Mouse (Mus musculus): Measurements from ENCODE around the gene Rpl10. TPM values are rescaled to one million over a fixed set of nuclear protein-coding genes. Genes with fewer than 3 reads are reported as not detected.

Rpl10 gene
- polyA plus RNA-seq, 1 experiment from 2014 or later: 782 TPM

DNA sequence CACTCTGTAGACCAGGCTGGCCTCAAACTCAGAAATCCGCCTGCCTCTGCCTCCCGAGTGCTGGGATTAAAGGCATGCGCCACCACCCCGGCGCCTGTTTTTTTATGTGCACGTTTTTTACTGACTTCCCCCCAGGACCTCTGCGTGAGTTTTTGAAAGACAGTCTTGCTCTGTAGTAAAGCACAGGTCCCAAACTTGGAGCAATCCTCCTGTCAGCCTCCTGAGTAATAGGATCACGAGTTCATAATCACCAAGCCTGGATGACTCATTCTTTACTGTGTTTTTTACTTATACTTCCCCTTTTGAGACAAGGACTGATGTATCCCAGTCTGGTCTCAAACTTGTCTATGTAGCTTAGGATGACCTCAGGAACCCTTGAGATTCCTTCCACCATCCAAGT, 7.3 kb downstream of the Rpl10 start:
- ATAC-seq (ENCODE audit: low FRiP score, low TSS enrichment): no peak
- H3K9ac ChIP-seq (replicated peaks; ENCODE audit: low read length): no peak overlapping the region
- 77% methylated on average over 6 of the region's 8 CpGs for WGBS
- no peak overlapping the region for H3K4me3 ChIP-seq (ENCODE audit: low read length)
- H3K4me1 ChIP-seq (ENCODE audit: insufficient read depth, low read length): 0 out of 2 replicates have a peak, but pooled peaks cover 4% of the 10 kb centered on the region
- no peak overlapping the region for H3K27ac ChIP-seq (ENCODE audit: low read length)
- no peaks in the 10 kb centered on the region for H3K27me3 ChIP-seq (ENCODE audit: insufficient read depth, low read length)
- no peak overlapping the region for H3K4me2 ChIP-seq (replicated peaks; ENCODE audit: low read depth, low read length)
- no peaks in the 10 kb centered on the region for H3K36me3 ChIP-seq (ENCODE audit: insufficient read depth, low read length)
- H3K9me3 ChIP-seq (ENCODE audit: low read length): no peaks in the 10 kb centered on the region

DNA sequence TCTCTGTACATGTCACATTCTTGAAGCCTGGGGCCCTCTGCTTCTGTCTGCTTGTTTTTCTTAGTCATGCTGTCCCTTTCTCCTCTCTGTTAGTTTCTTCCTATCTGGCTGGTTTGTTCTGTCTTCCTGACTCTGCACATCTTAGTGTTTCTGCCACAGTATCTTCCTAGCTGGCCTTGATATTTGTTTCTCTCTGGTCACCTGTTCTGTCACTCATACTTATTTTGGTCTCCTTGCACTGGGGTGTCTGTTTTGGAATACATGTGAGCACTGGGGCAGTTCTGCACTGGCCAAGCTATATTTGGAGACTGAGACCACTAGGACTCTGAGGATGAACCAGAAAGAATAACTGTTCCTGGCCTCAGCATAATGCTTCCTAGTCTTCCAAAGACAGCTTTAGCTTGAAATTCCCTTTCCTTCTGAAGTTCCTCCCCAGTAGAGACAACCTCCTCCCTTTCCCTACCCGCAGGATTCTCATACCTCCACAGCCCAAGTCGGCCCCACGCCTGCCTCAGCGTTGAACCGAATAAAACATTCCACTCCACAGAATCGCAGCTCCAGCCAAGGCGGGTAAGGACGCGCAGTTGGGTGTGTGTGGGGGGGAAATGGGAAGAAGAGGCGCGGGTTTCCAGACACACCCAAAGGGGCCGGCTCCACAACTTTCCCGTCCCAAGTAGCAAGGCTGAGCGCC, 10.6 kb downstream of the Rpl10 start:
- peak; percentile 5; the same call in 1 of the 2 replicates for ATAC-seq (ENCODE audit: low FRiP score, low TSS enrichment)
- peak overlapping the region; percentile 72 for H3K27ac ChIP-seq (ENCODE audit: low read length)
- H3K9me3 ChIP-seq (ENCODE audit: low read length): no peaks in the 10 kb centered on the region
- H3K36me3 ChIP-seq (ENCODE audit: insufficient read depth, low read length): no peaks in the 10 kb centered on the region; the same call in 1 of the 2 replicates
- H3K27me3 ChIP-seq (ENCODE audit: insufficient read depth, low read length): no peaks in the 10 kb centered on the region
- H3K9ac ChIP-seq (replicated peaks; ENCODE audit: low read length): peak overlapping the region; percentile 69
- H3K4me2 ChIP-seq (replicated peaks; ENCODE audit: low read depth, low read length): peak overlapping the region; percentile 79
- H3K4me3 ChIP-seq (ENCODE audit: low read length): peak overlapping the region; percentile 58
- 26% methylated on average over 14 of the region's 14 CpGs for WGBS
- H3K4me1 ChIP-seq (ENCODE audit: insufficient read depth, low read length): peaks cover 11% of the 10 kb centered on the region

DNA sequence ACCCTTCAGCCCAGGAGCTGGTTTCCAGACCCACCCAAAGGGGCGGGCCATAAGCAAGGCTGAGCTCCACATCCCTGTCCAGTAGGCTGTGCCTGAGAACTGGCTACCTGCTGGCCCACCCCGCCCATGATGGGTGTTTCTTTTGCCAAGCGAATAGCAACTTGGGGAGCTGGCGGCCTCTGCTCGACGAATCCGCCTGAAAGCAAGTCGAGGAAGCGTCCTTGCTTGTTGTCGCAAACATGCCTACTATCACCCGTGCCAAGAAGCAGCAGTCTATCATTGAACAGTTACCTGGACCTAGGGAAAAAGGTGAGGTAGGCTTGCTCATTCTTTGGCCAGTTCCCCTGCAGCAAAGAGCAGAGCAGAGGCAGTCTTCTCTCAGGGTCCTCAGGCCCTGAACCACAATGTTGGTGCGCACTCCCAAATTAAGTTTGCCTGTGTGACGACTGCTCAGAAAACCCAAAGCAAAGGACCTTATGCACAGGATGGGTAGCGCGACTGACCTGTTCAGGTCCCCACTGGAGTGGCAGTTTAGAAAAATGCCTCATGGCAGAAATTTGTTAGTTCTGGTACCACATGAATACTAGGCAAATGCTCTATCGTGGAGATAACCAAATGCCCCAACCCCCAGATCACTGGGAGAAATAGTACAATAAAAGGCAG, 11.3 kb downstream of the Rpl10 start, which contains the start of the genes Taz and Dnase1l1:
Taz (plus strand) TSS at position 181 of the 663 bp plus-strand sequence.
Dnase1l1 (minus strand) TSS at position 606 of the 663 bp plus-strand sequence.
- ATAC-seq (ENCODE audit: low FRiP score, low TSS enrichment): peak; percentile 97
- H3K27me3 ChIP-seq (ENCODE audit: insufficient read depth, low read length): no peaks in the 10 kb centered on the region
- no peaks in the 10 kb centered on the region for H3K9me3 ChIP-seq (ENCODE audit: low read length)
- 28% methylated on average over 16 of the region's 16 CpGs for WGBS
- H3K4me1 ChIP-seq (ENCODE audit: insufficient read depth, low read length): peaks cover 11% of the 10 kb centered on the region
- peak within 1 kb of the TSS; percentile 77 for H3K27ac ChIP-seq (ENCODE audit: low read length)
- peak within 1 kb of the TSS; percentile 79 for H3K4me2 ChIP-seq (replicated peaks; ENCODE audit: low read depth, low read length)
- no peaks in the 10 kb centered on the region; the same call in 1 of the 2 replicates for H3K36me3 ChIP-seq (ENCODE audit: insufficient read depth, low read length)
- peak within 1 kb of the TSS; percentile 58 for H3K4me3 ChIP-seq (ENCODE audit: low read length)
- H3K9ac ChIP-seq (replicated peaks; ENCODE audit: low read length): peak within 1 kb of the TSS; percentile 75

DNA sequence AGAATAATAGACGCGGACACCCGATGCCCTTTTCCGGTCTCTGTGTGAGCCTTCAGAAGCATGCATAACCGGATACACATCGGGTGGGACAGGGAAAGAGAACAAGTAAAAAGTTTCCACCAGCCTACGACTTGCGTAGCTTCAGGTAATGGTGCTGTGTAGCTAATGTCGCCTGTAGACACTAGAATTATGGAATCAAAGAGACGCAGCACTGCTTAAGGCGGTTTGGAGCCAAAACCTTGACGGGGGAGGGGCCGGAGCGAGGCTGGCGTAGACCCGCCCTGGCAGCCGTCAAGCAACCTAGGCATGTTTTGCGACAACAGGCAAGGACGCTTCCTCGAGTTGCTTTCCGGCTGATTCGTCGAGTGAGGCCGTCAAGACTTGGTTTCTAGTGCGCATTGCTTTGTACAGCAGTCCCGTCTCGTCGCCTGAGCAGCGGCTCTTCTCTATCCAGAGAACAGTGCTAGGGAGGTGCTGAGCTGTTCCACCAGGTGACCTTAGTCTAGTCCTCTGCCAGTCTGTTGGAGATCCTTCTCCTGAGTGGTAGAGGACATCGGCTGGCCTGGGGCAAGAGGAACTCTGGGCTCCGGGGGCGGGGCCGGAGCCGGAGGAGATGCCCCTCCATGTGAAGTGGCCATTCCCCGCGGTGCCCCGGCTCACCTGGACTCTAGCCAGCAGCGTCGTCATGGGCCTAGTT, 11.9 kb downstream of the Rpl10 start:
- H3K9me3 ChIP-seq (ENCODE audit: low read length): no peaks in the 10 kb centered on the region
- H3K4me1 ChIP-seq (ENCODE audit: insufficient read depth, low read length): peaks cover 11% of the 10 kb centered on the region
- H3K4me2 ChIP-seq (replicated peaks; ENCODE audit: low read depth, low read length): peak overlapping the region; percentile 79
- peak overlapping the region; percentile 77 for H3K27ac ChIP-seq (ENCODE audit: low read length)
- ATAC-seq (ENCODE audit: low FRiP score, low TSS enrichment): peak; percentile 59
- H3K4me3 ChIP-seq (ENCODE audit: low read length): peak overlapping the region; percentile 58
- no peaks in the 10 kb centered on the region for H3K27me3 ChIP-seq (ENCODE audit: insufficient read depth, low read length)
- H3K9ac ChIP-seq (replicated peaks; ENCODE audit: low read length): peak overlapping the region; percentile 75
- WGBS: 23% methylated on average over 39 of the region's 39 CpGs
- no peaks in the 10 kb centered on the region; the same call in 1 of the 2 replicates for H3K36me3 ChIP-seq (ENCODE audit: insufficient read depth, low read length)

DNA sequence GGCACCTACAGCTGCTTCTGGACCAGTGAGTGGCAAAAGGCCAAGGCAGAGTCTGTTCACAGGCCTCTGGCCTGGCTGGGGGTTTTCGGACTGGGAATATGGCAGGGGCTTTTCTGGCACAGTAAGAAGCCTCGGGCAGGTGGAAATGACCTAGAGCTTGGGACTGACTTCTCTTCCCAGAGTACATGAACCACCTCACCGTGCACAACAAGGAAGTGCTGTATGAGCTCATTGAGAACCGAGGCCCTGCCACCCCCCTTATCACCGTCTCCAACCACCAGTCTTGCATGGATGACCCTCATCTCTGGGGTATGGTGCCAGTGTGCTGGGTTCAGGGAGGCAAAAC, 12.5 kb downstream of the Rpl10 start:
- WGBS: 38% methylated on average over 5 of the region's 5 CpGs
- peak overlapping the region; percentile 56 for H3K4me2 ChIP-seq (replicated peaks; ENCODE audit: low read depth, low read length)
- peak overlapping the region; percentile 75 for H3K9ac ChIP-seq (replicated peaks; ENCODE audit: low read length)
- H3K36me3 ChIP-seq (ENCODE audit: insufficient read depth, low read length): no peaks in the 10 kb centered on the region; the same call in 1 of the 2 replicates
- no peaks in the 10 kb centered on the region for H3K9me3 ChIP-seq (ENCODE audit: low read length)
- peak; percentile 13; the same call in 1 of the 2 replicates for ATAC-seq (ENCODE audit: low FRiP score, low TSS enrichment)
- H3K27me3 ChIP-seq (ENCODE audit: insufficient read depth, low read length): no peaks in the 10 kb centered on the region
- peak overlapping the region; percentile 58 for H3K4me3 ChIP-seq (ENCODE audit: low read length)
- peak overlapping the region; percentile 77 for H3K27ac ChIP-seq (ENCODE audit: low read length)
- peaks cover 11% of the 10 kb centered on the region for H3K4me1 ChIP-seq (ENCODE audit: insufficient read depth, low read length)

DNA sequence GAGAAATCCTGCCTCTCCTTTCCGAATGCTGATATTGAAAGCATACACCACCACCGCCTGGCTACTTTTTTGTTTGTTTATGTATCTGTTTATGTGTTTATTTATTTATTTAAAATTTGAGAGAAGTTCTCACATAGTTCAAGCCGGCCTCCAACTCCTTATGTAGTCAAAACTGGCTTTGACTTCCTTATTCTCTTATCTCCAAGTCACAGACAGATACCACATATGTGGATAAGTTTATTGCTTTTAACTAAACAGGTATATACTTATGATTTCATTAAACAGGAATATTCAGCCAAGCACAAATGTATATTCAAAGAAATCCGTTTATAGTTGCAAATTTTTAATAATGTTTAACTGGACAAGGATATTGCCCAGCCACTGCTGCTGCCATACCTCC, 22.8 kb downstream of the Rpl10 start:
- Histone ChIP-seq H3K27ac (ENCODE audit: low read length) (no peak overlapping the region), H3K4me1 (ENCODE audit: insufficient read depth, low read length) (0 out of 2 replicates have a peak, but pooled peaks cover 4% of the 10 kb centered on the region), H3K27me3 (ENCODE audit: insufficient read depth, low read length) (no peaks in the 10 kb centered on the region), H3K4me2 (replicated peaks; ENCODE audit: low read depth, low read length) (no peak overlapping the region), H3K9me3 (ENCODE audit: low read length) (no peaks in the 10 kb centered on the region), H3K4me3 (ENCODE audit: low read length) (no peak overlapping the region), H3K36me3 (ENCODE audit: insufficient read depth, low read length) (0 out of 2 replicates have a peak, but pooled peaks cover 7% of the 10 kb centered on the region), H3K9ac (replicated peaks; ENCODE audit: low read length) (no peak overlapping the region)
- WGBS: 83% methylated on average over 4 of the region's 4 CpGs
- no peak for ATAC-seq (ENCODE audit: low FRiP score, low TSS enrichment)

DNA sequence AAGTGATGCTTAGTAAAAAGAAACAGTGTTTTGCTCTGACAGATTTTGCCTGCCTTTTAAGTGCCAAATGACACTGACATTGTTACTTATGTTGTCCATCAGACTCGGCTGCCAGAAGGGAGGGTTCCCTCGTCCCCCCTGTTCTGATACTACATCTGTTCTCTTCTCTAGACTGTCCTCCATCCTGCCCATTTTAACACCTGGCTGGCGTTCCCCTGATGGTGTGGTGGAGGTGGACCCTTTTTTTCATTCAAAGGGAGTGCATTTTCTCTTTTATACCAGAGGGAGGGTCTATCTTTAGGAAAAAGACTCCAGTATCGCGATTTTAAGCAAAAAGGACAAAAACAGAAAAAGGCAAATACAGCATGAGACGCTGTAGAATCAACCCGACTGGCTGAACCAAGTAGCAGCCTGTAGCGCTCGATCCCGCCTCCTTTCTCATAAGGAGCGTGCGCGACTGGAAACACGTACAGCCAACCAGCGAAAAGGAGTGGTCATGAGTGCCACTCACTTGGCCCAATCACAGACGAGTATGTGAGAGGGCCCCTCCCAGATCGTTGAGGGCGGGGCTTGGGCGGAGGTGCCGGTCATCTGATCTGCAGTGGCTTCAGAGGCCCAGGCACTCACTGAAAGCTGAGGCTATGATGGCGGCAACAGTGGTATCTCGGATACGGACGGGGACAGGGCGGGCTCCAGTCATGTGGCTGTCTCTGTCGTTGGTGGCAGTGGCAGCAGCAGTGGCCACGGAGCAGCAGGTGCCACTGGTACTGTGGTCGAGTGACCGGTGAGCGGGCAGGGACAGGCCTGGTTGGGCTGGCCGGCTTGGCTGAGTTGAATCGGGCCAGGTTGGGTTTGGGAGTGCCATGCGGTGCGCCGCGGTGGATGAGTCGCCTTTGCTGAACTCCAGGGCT, 26.2 kb downstream of the Rpl10 start, which contains the start of gene Atp6ap1:
Atp6ap1 (plus strand) TSS at position 560 of the 911 bp plus-strand sequence.
- peak; percentile 99 for ATAC-seq (ENCODE audit: low FRiP score, low TSS enrichment)
- 20% methylated on average over 37 of the region's 37 CpGs for WGBS
- Histone ChIP-seq H3K9ac (replicated peaks; ENCODE audit: low read length) (peak within 1 kb of the TSS; percentile 73), H3K27ac (ENCODE audit: low read length) (peak within 1 kb of the TSS; percentile 38; the same call in 1 of the 2 replicates), H3K36me3 (ENCODE audit: insufficient read depth, low read length) (peaks cover 7% of the 10 kb centered on the region), H3K27me3 (ENCODE audit: insufficient read depth, low read length) (no peaks in the 10 kb centered on the region), H3K4me1 (ENCODE audit: insufficient read depth, low read length) (0 out of 2 replicates have a peak, but pooled peaks cover 4% of the 10 kb centered on the region), H3K4me3 (ENCODE audit: low read length) (peak within 1 kb of the TSS; percentile 71), H3K4me2 (replicated peaks; ENCODE audit: low read depth, low read length) (peak within 1 kb of the TSS; percentile 66), H3K9me3 (ENCODE audit: low read length) (no peaks in the 10 kb centered on the region)

DNA sequence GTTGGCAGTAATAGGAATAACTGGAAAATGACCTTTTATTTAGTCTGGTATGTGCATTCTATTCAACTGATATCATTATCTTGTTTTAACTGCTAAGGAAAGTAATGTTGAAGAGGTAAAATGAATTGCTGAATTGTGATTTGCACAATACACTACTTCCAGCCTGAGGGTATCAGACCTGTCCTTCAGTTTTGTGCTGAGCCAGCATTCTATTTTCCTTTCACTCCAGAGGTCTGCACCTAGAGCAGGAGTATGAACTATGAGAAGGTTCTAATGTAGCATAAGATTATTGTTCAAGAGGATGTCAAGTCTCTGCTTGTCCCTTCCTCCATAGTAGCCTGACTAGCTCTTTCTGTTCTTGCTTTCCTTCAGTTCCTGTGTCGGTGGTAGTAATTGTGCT, 27.7 kb downstream of the Rpl10 start:
- no peak overlapping the region for H3K9ac ChIP-seq (replicated peaks; ENCODE audit: low read length)
- H3K36me3 ChIP-seq (ENCODE audit: insufficient read depth, low read length): peaks cover 15% of the 10 kb centered on the region
- H3K27me3 ChIP-seq (ENCODE audit: insufficient read depth, low read length): no peaks in the 10 kb centered on the region
- 76% methylated on average over 1 of the region's 1 CpGs for WGBS
- H3K9me3 ChIP-seq (ENCODE audit: low read length): no peaks in the 10 kb centered on the region
- ATAC-seq (ENCODE audit: low FRiP score, low TSS enrichment): no peak
- no peak overlapping the region for H3K4me2 ChIP-seq (replicated peaks; ENCODE audit: low read depth, low read length)
- 0 out of 2 replicates have a peak, but pooled peaks cover 4% of the 10 kb centered on the region for H3K4me1 ChIP-seq (ENCODE audit: insufficient read depth, low read length)
- no peak overlapping the region for H3K27ac ChIP-seq (ENCODE audit: low read length)
- H3K4me3 ChIP-seq (ENCODE audit: low read length): no peak overlapping the region

DNA sequence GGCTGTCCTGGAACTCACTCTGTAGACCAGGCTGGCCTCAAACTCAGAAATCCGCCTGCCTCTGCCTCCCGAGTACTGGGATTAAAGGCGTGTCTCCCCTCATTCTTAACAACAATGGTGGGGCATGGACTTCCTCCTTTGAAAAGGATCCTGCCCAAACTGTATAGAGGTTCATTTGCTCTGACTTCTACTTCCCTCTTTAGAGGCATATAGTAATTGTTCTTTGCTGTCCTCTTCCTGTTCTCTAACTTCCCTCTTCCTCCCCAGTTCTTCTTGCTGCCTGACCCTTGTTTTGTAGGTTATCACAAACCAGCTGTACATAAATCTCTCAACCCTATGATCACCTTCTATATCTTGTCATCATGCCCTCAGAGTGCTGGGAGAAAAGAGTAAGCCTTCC, 29.1 kb downstream of the Rpl10 start:
- ATAC-seq (ENCODE audit: low FRiP score, low TSS enrichment): no peak

More for the DNA sequence above, 29.1 kb downstream of the Rpl10 start:
- 89% methylated on average over 3 of the region's 3 CpGs for WGBS
- Histone ChIP-seq H3K27ac (ENCODE audit: low read length) (no peak overlapping the region), H3K4me1 (ENCODE audit: insufficient read depth, low read length) (peaks cover 8% of the 10 kb centered on the region; the same call in 1 of the 2 replicates), H3K36me3 (ENCODE audit: insufficient read depth, low read length) (peaks cover 22% of the 10 kb centered on the region), H3K4me2 (replicated peaks; ENCODE audit: low read depth, low read length) (no peak overlapping the region), H3K9me3 (ENCODE audit: low read length) (no peaks in the 10 kb centered on the region), H3K4me3 (ENCODE audit: low read length) (no peak overlapping the region), H3K27me3 (ENCODE audit: insufficient read depth, low read length) (no peaks in the 10 kb centered on the region; the same call in 1 of the 2 replicates), H3K9ac (replicated peaks; ENCODE audit: low read length) (no peak overlapping the region)
